Mouse (Mus musculus) thymus, adult 2 months (tissue): ENCODE measurements around the gene Hsd17b12.

Experiments
- CTCF ChIP-seq: fragments of 200-500 bp; IDR thresholded peaks from 2 replicates; pipeline ENCODE4 v1.5.1; 2012; ENCODE audit warnings: mild to moderate bottlenecking, control low read depth, low read length, moderate library complexity, borderline replicate concordance; ENCODE audit not compliant: control insufficient read depth, poor library complexity, insufficient read depth; ENCODE audit errors: extremely low read depth
- POLR2A ChIP-seq: fragments of 200-500 bp; IDR thresholded peaks from 2 replicates; pipeline ENCODE4 v1.6.1; 2012; ENCODE audit warnings: mild to moderate bottlenecking, low read length, control low read depth, moderate library complexity; ENCODE audit not compliant: control insufficient read depth, poor library complexity, insufficient read depth; ENCODE audit errors: extremely low read depth

DNA sequence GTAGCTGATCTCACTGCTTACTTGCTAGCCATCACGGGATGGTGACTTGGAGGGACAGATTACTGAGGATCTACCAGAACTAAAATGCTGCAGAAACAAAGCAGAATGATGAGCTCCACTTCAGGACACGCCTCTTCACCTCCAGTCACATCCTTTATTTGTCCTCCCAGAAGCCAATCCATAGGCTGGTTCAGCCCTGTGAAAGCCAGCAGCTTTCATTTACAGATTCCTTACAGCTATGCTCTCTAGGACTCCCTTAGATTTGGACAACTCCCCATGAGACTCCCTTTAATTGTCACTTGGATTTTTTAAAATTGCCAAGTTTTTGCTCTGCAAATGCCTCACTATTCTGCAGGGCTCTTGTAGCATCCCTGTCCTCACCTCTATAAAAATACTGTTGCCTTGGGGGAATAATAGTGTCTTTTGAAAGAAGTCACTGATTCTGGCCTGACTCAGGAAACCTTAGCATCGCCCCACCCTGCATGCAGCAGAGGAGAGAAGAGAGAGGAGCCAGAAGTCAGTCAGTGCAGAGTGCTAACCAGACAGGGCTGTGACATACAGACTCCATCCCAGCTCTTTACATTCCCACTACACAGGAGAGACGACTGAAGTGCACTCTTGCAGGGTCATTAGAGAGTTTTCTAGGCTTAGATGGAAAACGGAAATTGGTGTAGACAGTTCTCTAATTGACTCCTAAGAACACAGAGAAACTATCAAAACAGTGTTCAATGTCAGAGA, 108.9 kb downstream of the Hsd17b12 start:
- no peak for TF ChIP-seq POLR2A
- TF ChIP-seq CTCF, result no peak
